Mouse (Mus musculus) induced T-regulatory cell, adult 2 months (primary cell): ENCODE data around the gene Gm20388.

ENCODE experiments used
- DNase-seq: peaks from one replicate; pipeline ENCODE4 v3.0.0-alpha.2; 2012; ENCODE audit warnings: low read depth

Gene Gm20388

DNA sequence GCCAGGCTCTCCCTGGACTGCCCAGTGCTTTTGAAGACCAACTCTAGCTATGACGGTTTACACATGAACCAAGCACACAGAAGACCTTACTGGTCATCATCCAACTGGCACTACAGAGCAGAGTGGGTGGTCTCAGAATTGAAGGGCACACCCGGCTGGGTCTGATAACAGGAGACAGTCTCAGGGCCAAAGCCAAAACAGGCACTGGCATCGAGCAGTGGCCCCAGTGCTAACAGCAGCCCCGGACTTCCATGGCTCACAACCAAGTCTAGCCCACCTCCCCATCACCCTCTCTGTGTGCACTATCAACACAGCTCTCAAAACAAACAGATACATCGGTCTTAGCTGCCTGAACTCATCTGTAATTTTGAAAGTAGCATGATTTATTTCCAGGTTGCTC, 1995.2 kb downstream of the Gm20388 start:
- no peak for DNase-seq

DNA sequence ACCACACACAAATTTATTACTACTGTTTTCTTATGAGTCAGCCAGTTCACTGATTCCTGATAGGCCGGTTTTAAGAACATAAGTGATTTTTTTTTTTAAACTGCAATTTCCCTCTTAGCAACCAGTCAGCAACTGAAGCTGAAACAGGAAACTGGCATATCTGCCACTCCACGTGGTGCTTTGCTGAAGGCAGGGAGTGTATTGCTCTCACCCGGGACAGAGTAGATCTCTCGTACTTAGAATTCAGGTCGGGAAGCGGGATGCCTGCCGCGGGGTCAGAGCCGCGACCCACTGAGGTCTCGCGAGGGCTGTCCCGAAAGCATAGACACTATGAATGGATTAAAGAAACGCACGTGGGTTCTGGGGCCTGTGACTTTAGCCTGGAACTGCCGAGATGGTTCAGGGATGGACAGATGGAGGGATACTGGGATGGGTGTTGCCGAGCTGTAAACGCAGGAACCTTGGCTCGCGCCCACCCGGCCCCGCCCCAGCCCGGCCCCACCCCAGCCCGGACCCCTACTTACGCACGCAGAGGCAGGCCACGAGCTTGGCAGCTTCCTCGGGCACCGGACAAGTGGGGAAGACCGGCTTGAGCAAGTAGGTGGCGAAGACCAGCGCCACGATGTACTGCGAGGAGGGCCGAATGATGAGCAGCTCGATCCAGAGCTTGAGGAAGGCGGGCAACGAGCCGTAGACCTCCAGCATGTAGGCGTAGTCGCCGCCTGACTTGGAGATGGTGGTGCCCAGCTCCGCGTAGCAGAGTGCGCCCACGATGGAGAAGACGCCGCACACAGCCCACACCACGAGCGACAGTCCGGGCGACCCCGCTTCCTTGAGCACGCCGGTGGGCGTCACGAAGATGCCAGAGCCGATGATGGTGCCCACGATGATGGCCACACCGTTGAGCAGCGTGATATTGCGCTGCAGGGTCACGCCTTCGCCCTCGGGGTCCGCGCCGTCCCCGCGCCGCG, 1996.2 kb downstream of the Gm20388 start:
- peak; percentile 79 for DNase-seq

DNA sequence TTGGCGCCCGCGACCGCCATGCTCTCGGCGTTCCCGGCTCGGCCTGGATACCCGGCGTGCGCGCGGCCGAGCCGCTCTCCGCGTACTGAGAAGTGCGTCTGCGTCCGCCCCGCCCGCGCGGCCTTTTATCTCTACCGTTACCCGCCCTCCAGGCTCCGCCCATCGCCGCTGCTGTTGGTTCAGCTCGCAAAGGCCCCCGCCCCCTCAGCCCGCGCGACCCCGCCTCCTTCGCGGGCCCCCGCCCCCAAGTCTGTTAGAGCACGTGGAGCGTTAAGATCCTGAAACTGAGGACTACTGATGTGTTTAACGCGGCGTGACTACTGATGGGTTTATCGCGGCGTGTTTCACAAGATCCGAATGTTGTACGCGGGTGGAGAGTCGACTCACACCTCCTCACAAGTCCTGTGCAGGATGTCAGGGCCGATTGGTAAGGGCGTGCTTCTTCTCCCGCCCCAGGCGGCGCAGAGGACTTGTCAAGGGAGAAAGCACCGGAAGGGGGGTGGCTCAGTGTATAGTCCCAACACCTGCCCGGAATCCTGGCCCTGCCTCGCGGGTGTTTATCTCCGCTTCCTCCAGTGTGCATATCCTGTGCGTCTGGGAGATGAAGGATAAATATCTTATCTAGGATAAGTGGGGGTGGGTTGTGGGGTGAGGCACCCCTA, 1997.1 kb downstream of the Gm20388 start, which contains the start of gene Slc7a5:
Slc7a5 (minus strand) TSS at position 108 of the 662 bp plus-strand sequence.
- DNase-seq: peak; percentile 98

DNA sequence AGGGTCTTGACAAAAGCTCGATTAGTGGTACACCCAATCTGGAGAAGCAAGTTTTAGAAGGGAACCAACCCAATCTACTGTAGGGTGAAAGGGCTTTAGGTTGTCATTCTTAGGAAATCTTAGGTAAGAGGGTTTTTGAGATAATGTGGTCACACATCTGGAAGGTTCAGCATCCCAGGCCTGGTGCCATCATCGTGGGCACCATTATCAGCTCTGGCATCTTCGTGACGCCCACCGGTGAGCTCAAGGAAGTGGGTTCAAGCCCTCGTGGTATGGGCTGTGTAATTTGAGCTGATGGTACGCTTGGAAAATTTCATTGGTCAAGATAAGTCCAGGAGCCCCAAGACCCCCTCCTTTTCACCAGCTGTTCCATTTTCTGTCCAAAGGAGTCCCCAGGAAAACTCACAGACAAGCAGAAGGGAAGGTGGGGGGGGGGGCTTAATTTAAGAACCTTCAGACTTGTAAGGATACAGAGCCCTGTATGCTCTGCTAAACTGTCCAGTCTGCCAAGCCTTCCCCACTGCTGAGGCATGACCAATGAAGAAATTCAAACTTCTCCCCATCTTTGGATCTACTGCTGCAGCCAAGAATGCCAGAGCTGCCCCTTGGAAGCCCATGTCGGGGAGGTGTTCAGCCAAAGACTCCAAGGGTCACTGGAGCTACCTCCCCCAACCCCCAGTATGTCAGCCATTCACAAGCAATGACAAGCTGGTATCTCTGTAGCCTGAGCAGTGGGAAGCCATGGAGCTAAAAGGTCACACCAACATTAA, 1997.9 kb downstream of the Gm20388 start:
- DNase-seq: no peak

DNA sequence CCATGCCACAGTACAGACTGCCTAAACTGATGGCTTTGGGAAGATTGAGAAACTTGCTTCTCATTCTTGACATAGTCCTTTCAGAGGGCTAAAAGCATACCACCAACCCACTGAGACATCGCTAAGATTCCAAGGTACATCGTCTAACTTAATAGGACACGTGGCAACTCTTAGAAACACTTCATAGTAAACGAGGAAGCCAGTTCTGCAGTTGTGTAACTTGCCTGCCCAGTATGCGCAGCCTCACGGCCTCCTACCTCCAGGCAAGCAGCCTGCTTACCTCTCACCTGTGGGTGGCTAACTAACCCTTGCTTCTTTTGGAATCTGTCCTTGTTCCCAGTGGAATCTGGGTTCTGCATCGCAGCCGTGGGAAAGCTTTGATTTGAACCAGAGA, 1998.5 kb downstream of the Gm20388 start:
- peak; percentile 34 for DNase-seq

DNA sequence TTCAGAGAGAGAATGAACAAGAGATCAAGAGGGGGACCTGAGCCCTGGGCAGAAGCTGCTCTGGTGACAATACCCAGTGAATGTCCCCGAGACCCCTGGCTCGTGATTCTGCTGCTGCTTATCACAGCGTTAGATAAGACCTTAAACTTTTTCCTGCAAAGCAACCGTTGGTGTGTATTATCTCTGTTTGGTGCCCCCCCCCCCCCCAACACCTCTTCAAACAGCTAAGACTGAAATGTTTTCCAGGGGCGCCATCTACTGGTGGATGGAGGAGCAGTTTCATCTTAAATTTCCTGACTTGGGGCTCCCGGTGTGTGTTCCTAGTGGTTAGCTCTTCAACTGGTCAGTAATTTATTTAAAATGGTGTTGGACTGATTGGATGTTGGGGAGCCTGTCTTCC, 1999.0 kb downstream of the Gm20388 start:
- peak; percentile 94 for DNase-seq

DNA sequence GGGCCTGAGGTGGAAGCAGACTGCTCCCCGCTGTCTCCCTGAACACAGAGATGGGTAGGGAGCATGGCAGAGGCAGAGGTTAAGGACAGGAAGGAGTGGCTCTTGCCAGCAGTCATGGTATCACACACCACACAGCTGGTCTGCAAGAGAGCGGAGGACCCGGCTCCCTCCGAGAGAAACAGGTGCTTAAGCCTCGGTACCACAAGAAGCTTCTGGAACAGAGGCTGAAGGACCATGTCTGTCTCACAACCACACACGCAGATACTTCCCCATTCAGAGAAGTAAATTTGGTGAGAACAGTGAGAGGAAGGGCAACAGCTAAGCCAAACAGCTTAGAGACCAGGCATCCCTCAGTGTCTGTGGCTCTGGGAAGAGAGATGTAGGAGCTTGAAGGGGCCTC, 2000.8 kb downstream of the Gm20388 start:
- no peak for DNase-seq

DNA sequence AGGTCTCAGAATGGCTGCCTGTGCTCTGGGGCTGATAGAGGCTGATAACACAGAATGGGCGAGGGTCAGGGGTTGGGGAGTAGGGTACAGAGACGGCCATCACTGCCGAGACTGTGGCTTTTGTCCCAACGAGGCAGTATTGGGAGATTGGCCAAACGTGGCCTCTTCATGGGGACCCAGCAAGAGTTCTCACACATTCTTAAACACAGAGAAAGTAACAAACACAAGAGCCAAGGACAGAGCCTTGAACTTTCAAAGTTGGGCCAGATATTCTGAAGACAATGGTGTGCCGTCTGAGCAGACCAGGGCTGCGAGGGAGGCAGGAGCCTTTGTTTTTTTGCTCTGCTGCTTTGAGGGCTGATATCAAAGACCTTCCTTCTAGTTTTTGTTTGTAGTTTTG, 2001.3 kb downstream of the Gm20388 start:
- DNase-seq: no peak

DNA sequence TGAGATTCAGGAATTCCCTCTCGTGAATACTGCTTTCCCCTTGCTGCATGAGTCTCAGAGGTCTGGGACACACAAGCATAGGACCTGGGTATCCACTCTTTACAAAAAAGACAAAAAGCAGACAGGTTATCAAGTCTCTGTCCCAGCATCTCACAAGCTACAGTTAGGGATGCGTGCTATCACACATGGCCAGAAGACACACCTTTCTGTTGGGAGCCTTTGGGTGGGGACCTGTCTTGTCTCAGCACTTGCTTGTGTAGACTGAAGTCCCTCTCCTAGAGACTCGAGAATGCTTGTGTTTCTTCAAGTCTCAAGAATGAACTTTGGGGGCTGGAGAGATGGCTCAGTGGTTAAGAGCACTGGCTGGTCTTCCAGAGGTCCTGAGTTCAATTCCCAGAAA, 2002.2 kb downstream of the Gm20388 start:
- DNase-seq: no peak

DNA sequence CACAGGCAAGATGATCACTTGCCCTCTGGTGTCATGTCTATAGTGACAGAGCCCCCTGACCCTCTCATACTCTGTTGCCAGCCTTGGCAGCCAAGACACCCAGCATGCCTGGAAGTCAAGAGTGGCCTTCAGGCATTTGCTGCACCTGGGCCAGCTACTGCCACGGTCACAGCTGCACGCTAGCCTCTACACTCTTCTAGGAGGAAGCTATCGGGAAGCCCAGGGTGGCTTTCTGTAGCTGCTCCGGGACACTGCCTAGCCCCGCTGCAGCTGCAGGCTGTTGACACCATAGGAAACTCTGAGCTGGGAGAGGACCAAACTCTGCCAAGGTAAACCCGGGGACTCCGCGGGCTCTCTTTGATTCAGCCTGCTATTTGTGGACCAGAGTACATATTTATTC, 2002.7 kb downstream of the Gm20388 start:
- DNase-seq: no peak

DNA sequence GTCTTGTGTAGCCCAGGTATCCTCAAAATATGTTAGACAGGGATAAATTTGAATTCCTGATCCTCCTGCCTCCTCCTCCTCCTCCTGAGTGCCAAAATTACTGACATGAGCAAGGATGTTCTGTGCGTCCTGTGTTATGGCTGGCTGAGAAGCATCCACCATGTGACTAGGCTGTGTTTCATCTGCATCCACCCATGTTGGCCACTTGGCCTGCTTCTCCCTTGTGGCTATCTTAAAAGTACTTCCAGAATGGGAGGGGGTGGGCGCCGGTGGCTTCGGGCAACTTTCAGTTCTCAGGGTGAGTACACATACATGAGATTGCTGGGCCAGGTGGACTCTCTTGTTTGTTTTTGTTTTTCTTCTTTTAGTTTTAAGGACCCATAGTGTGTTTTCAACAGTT, 2008.5 kb downstream of the Gm20388 start:
- DNase-seq: no peak

DNA sequence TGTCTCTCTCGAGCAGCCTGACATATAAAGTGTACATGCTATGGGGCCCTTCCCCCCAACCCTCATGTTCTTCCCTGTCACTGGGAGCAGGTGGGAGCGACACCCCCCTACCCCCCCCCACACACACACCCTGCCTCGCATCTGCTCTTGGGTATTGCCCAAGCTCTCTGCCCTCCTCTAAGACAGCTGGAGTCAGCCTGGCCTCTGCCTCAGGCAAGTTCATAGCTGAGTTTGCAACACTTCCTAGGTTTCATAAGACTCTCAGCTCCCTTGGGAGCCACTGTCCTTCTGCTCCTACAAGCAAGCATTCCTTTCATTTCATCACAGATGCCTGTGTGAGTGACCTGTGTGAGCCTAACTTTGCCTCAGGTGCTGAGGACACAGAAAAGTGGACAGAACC, 2009.1 kb downstream of the Gm20388 start:
- DNase-seq: no peak

DNA sequence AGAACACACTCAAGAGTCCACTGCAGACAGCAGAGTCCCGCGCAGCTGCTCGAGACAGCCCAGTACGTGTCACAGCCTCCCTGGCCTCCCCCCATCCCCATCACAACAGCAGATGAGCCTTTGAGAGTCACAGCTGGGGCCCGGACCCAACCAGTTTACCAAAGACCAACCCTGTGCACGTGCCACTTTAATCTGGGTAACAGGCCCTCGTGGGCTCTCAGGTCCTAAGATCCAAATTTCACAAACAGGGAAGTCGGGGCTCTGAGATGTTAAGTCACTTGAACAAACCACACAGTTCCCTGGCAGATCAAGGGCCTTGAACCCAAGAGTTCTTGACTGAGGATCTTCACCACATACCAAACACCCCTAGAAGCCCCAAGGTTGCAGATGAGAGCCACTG, 2010.9 kb downstream of the Gm20388 start:
- no peak for DNase-seq

DNA sequence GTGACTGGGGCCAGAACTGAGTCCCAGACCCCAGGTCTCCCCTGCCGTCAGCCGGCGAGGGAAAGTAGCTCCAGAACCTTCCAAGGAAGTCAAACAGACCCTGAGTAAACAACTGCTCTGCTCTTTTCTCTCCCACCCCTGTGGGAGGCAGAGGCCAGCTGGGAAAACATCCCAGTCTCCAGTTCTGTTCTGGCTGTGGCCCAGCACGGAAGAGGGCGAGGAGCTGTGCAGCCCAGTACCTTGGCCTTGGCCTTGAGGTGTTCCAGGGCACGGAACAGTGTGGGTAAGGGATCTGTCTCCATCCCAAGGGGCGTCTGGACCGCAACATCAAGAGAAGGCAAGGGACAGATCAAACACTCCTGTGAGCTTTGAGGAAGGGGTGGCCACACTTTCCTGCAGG, 2011.5 kb downstream of the Gm20388 start:
- no peak for DNase-seq

DNA sequence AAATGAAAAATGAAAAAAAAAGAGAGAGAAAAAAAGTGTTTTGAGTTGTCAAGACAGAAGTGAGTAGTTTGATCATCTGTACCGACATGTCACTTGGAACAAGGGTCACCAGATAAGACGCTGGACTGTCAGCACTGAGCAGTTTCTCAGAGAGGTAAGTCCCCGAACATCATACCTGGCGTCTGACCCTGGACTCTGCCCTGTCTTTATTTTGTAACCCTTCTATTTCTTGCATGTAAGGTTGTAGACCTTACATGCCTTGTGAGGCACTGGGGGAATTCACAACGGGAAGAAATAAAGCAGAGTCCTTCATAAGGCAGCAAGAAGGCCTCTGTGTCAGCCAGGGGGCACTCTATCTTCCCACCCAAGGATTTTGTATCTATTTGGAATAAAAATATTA, 2014.0 kb downstream of the Gm20388 start:
- DNase-seq: no peak

DNA sequence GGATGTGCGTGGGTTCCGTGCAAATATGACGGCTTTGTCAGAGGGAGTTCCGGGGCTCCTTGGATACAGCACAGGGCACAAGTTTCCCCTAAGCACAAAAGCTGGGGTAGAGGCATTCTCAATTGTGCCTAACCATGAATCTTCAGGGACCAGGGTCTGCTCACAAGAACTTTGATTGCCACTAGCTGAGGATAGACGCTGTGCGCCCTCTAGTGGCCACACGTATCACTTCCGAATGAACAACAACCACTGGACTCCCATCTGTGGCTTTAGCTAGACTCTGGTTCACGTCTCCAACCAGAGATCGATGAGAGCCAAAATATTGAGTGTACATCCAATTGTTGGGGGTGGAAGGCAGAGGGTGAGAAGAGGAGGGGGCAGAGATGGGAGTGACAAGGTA, 2015.0 kb downstream of the Gm20388 start:
- DNase-seq: peak; percentile 86

DNA sequence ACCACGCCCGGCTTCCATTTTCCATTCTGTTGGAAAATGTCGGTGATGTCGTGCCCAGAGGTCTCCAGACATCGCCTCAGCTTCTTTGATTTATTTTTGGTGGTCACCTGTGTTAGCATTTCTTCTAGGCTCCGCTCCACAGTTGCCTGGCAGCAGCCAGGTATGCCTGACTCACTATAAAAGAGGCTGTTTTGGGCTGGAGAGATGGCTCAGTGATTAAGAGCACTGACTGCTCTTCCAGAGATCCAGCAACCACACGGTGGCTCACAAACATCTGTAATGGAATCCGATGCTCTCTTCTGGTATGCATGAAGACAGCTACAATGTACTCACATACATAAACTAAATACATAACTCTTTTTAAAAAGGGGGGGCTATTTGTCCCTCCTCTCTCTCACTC, 2015.6 kb downstream of the Gm20388 start:
- no peak for DNase-seq

DNA sequence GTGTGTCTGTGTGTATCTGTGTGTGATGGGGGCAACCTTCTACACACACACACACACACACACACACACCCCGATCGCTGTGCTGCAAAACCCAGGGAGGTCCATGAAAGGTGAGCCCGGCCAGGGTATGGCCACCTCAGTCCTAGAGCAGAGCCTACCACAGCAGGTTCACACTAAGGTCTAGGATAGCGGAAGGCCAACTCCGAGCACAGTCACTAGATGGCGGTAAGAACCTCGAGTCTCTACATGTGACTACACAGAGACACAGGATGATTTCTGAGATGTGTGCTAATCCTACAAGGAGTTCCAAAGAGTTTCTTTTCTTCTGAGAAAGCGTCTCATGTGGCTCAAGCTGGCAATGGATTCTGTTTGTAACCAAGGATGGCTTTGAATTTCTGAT, 2016.7 kb downstream of the Gm20388 start:
- peak; percentile 68 for DNase-seq

DNA sequence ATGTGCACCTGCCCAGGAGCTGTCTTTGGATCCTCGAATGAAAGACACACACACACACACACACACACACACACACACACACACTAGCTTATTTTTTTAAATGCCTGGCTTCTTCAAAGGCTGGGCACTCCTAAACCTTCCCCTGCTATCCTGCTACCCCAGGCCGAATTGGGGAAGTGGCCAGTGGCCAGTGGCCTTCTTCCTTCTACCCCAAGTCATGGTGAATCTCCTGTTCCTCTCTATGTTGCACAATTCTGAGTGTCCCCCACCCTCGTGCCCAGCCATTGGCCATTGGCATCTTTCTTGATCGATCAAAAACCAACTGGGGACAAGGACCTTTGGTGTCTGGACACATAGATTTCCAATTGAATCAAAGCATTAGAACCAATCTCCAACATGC, 2019.4 kb downstream of the Gm20388 start:
- DNase-seq: no peak

DNA sequence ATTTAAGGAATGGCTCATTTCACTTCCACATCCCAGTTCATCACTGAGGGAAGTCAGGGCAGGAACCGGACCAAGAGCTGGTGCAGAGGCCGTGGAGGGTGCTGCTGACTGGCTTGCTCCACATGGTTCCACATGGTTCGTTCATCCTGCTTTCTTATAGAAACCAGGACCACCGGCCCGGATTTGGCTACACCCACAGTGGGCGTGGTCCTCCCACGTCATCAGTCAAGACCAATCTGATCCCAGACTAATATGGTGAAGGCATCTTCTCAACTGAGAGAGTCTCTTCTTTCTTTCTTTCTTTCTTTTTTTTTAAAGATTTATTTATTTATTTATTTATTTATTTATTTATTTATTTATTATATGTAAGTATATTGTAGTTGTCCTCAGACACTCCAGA, 2020.9 kb downstream of the Gm20388 start:
- no peak for DNase-seq

DNA sequence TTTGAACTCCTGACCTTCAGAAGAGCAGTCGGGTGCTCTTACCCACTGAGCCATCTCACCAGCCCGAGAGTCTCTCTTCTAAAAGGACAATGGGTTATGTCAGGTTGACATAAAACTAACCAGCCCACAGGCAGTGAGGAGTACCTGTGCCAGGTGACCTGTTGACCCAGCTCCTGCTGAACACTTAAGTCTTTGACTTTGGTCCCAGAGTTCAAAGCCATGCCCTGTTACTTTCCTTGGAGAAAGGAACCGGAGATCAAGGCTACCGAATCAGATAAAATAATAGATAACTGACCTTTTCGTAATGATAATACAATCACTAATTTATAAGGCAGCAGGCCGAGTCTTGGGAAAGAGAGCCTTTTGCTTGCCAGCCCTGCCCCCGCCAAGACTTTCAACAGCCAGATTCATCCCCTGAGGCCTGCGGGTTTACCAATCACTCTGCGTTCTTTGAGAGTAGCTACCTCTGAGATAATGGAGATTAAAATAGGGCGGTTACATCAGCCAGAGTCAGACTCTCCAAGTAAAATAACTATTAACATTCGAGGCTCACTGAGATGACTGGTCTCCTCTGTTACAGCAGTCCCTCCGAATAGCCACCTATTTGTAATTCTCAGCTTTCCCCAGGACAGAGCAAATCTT, 2021.5 kb downstream of the Gm20388 start:
- no peak for DNase-seq
